Mouse (Mus musculus): ENCODE data around the gene Gck. TPM values are rescaled to one million over a fixed set of nuclear protein-coding genes. Genes with fewer than 3 reads are reported as not detected.
A peak's percentile ranks its signal among the peaks of the same experiment; 100 is the strongest.

Gck gene
- polyA plus RNA-seq, 1 experiment: 0.27 TPM

GRCm38 (mm10) chr11:5887250-5887649, 62.6 kb downstream of the Gck start:
- H3K36me3 ChIP-seq (ENCODE audit: control insufficient read depth, insufficient read depth, low read length): no peaks in the 10 kb centered on the region
- 82% methylated on average over 5 of the region's 5 CpGs for WGBS
- no peak overlapping the region for H3K4me3 ChIP-seq (ENCODE audit: extremely low read depth, insufficient read depth, insufficient read length)
- TF ChIP-seq POLR2A (IDR thresholded peaks at IDR 0.05; ENCODE audit: low read depth, low read length): no peak
- no peak for TF ChIP-seq CTCF (IDR thresholded peaks at IDR 0.05; ENCODE audit: extremely low read depth, insufficient read depth, insufficient read length, insufficient replicate concordance)
- peaks cover 4% of the 10 kb centered on the region; the same call in 1 of the 2 replicates for H3K4me1 ChIP-seq (ENCODE audit: control insufficient read depth, insufficient read depth, insufficient read length)
- no peak overlapping the region for H3K27ac ChIP-seq (ENCODE audit: insufficient read depth, low read length)
- H3K27me3 ChIP-seq (ENCODE audit: control insufficient read depth, insufficient read depth, low read length): no peaks in the 10 kb centered on the region
- no peak for DNase-seq (ENCODE audit: low read depth in 1 of 2, low spot score in 2 of 2)

GRCm38 (mm10) chr11:5886187-5886586, 63.7 kb downstream of the Gck start:
- WGBS: 19% methylated on average over 9 of the region's 9 CpGs
- DNase-seq (ENCODE audit: low read depth in 1 of 2, low spot score in 2 of 2): peak; percentile 33 to 48

GRCm38 (mm10) chr11:5882518-5882917, 67.4 kb downstream of the Gck start:
- Histone ChIP-seq H3K36me3 (ENCODE audit: control insufficient read depth, insufficient read depth, low read length) (no peaks in the 10 kb centered on the region), H3K27me3 (ENCODE audit: control insufficient read depth, insufficient read depth, low read length) (no peaks in the 10 kb centered on the region), H3K4me3 (ENCODE audit: extremely low read depth, insufficient read depth, insufficient read length) (no peak overlapping the region), H3K4me1 (ENCODE audit: control insufficient read depth, insufficient read depth, insufficient read length) (peaks cover 3% of the 10 kb centered on the region; the same call in 1 of the 2 replicates), H3K27ac (ENCODE audit: insufficient read depth, low read length) (no peak overlapping the region)
- DNase-seq (ENCODE audit: low read depth in 1 of 2, low spot score in 2 of 2): peak in 1 of 2 experiments; percentile 20
- 18% methylated on average over 8 of the region's 8 CpGs for WGBS
- no peak for TF ChIP-seq CTCF (IDR thresholded peaks at IDR 0.05; ENCODE audit: extremely low read depth, insufficient read depth, insufficient read length, insufficient replicate concordance)
- no peak for TF ChIP-seq POLR2A (IDR thresholded peaks at IDR 0.05; ENCODE audit: low read depth, low read length)

More at GRCm38 (mm10) chr11:5886187-5886586, 63.7 kb downstream of the Gck start:
- Histone ChIP-seq H3K27ac (ENCODE audit: insufficient read depth, low read length) (no peak overlapping the region), H3K36me3 (ENCODE audit: control insufficient read depth, insufficient read depth, low read length) (no peaks in the 10 kb centered on the region), H3K27me3 (ENCODE audit: control insufficient read depth, insufficient read depth, low read length) (no peaks in the 10 kb centered on the region), H3K4me3 (ENCODE audit: extremely low read depth, insufficient read depth, insufficient read length) (no peak overlapping the region), H3K4me1 (ENCODE audit: control insufficient read depth, insufficient read depth, insufficient read length) (no peaks in the 10 kb centered on the region)
- peak; percentile 52; the same call in 1 of the 2 replicates for TF ChIP-seq CTCF (IDR thresholded peaks at IDR 0.05; ENCODE audit: extremely low read depth, insufficient read depth, insufficient read length, insufficient replicate concordance)
- TF ChIP-seq POLR2A (IDR thresholded peaks at IDR 0.05; ENCODE audit: low read depth, low read length): no peak

GRCm38 (mm10) chr11:5879905-5880304, 70.0 kb downstream of the Gck start:
- TF ChIP-seq CTCF (IDR thresholded peaks at IDR 0.05; ENCODE audit: extremely low read depth, insufficient read depth, insufficient read length, insufficient replicate concordance): peak; percentile 41; the same call in 1 of the 2 replicates
- no peak for TF ChIP-seq POLR2A (IDR thresholded peaks at IDR 0.05; ENCODE audit: low read depth, low read length)
- H3K4me1 ChIP-seq (ENCODE audit: control insufficient read depth, insufficient read depth, insufficient read length): peaks cover 3% of the 10 kb centered on the region; the same call in 1 of the 2 replicates
- no peak overlapping the region for H3K4me3 ChIP-seq (ENCODE audit: extremely low read depth, insufficient read depth, insufficient read length)
- H3K36me3 ChIP-seq (ENCODE audit: control insufficient read depth, insufficient read depth, low read length): no peaks in the 10 kb centered on the region
- no peaks in the 10 kb centered on the region for H3K27me3 ChIP-seq (ENCODE audit: control insufficient read depth, insufficient read depth, low read length)
- no peak overlapping the region for H3K27ac ChIP-seq (ENCODE audit: insufficient read depth, low read length)
- WGBS: 93% methylated on average over 5 of the region's 5 CpGs
- DNase-seq (ENCODE audit: low read depth in 1 of 2, low spot score in 2 of 2): peak in 1 of 2 experiments; percentile 33

- WGBS: 55% methylated on average over 8 of the region's 8 CpGs
- Histone ChIP-seq H3K36me3 (ENCODE audit: control insufficient read depth, insufficient read depth, low read length) (peaks cover 9% of the 10 kb centered on the region), H3K27me3 (ENCODE audit: control insufficient read depth, insufficient read depth, low read length) (no peaks in the 10 kb centered on the region), H3K4me1 (ENCODE audit: control insufficient read depth, insufficient read depth, insufficient read length) (peaks cover 3% of the 10 kb centered on the region; the same call in 1 of the 2 replicates), H3K27ac (ENCODE audit: insufficient read depth, low read length) (peak overlapping the region; percentile 76), H3K4me3 (ENCODE audit: extremely low read depth, insufficient read depth, insufficient read length) (no peak overlapping the region)
- TF ChIP-seq CTCF (IDR thresholded peaks at IDR 0.05; ENCODE audit: extremely low read depth, insufficient read depth, insufficient read length, insufficient replicate concordance): no peak
- no peak for TF ChIP-seq POLR2A (IDR thresholded peaks at IDR 0.05; ENCODE audit: low read depth, low read length)
- DNase-seq (ENCODE audit: low read depth in 1 of 2, low spot score in 2 of 2): no peak
Observed at GRCm38 (mm10) chr11:5878661-5879060, 71.2 kb downstream of the Gck start.

GRCm38 (mm10) chr11:5877921-5878526, 71.9 kb downstream of the Gck start, which contains the start of gene Pold2:
Pold2 (minus strand) TSS chr11:5878292.
- TF ChIP-seq CTCF (IDR thresholded peaks at IDR 0.05; ENCODE audit: extremely low read depth, insufficient read depth, insufficient read length, insufficient replicate concordance) (no peak), POLR2A (IDR thresholded peaks at IDR 0.05; ENCODE audit: low read depth, low read length) (no peak)
- Histone ChIP-seq H3K27ac (ENCODE audit: insufficient read depth, low read length) (peak within 1 kb of the TSS; percentile 76), H3K27me3 (ENCODE audit: control insufficient read depth, insufficient read depth, low read length) (no peaks in the 10 kb centered on the region), H3K36me3 (ENCODE audit: control insufficient read depth, insufficient read depth, low read length) (peaks cover 15% of the 10 kb centered on the region), H3K4me3 (ENCODE audit: extremely low read depth, insufficient read depth, insufficient read length) (peak within 1 kb of the TSS; percentile 84), H3K4me1 (ENCODE audit: control insufficient read depth, insufficient read depth, insufficient read length) (peaks cover 3% of the 10 kb centered on the region; the same call in 1 of the 2 replicates)
- peak; percentile 95 to 98 for DNase-seq (ENCODE audit: low read depth in 1 of 2, low spot score in 2 of 2)
- under 1% methylated on average over 52 of the region's 52 CpGs for WGBS

- WGBS: 2% methylated on average over 5 of the region's 5 CpGs
- H3K4me1 ChIP-seq (ENCODE audit: control insufficient read depth, insufficient read depth, insufficient read length): peaks cover 3% of the 10 kb centered on the region; the same call in 1 of the 2 replicates
- H3K36me3 ChIP-seq (ENCODE audit: control insufficient read depth, insufficient read depth, low read length): peaks cover 17% of the 10 kb centered on the region
- no peak overlapping the region for H3K27ac ChIP-seq (ENCODE audit: insufficient read depth, low read length)
- peak overlapping the region; percentile 84 for H3K4me3 ChIP-seq (ENCODE audit: extremely low read depth, insufficient read depth, insufficient read length)
- H3K27me3 ChIP-seq (ENCODE audit: control insufficient read depth, insufficient read depth, low read length): no peaks in the 10 kb centered on the region
- DNase-seq (ENCODE audit: low read depth in 1 of 2, low spot score in 2 of 2): no peak
- TF ChIP-seq POLR2A (IDR thresholded peaks at IDR 0.05; ENCODE audit: low read depth, low read length) (no peak), CTCF (IDR thresholded peaks at IDR 0.05; ENCODE audit: extremely low read depth, insufficient read depth, insufficient read length, insufficient replicate concordance) (no peak)
Observed at GRCm38 (mm10) chr11:5877421-5877820, 72.5 kb downstream of the Gck start.
